Mouse (Mus musculus): ENCODE measurements around the gene Tmem97. TPM values are rescaled to one million over a fixed set of nuclear protein-coding genes. Genes with fewer than 3 reads are reported as not detected.
"Not testable (repeated sequence)": the region's sequence is repeated elsewhere in the genome, so short reads cannot be mapped to it uniquely, and the experiment has no call there.

The Tmem97 gene
- polyA plus RNA-seq (2012; rRNA removed), result 71.8 and 74.3 TPM in 2 replicates

GRCm38 (mm10) chr11:78550168-78551058, at the start of gene Tmem97:
TSS of gene Tmem97 (minus strand) at chr11:78550777.
- under 1% methylated on average over 60 of the region's 60 CpGs for WGBS
- peak; percentile 74 for DNase-seq (ENCODE audit: low read depth, low spot score)

GRCm38 (mm10) chr11:78600051-78600450, 49.5 kb upstream of the Tmem97 start:
- DNase-seq (ENCODE audit: low read depth, low spot score), result no peak
- 73% methylated on average over 4 of the region's 4 CpGs for WGBS

- WGBS, result 50% methylated on average over 3 of the region's 3 CpGs
- no peak for DNase-seq (ENCODE audit: low read depth, low spot score)
Observed at GRCm38 (mm10) chr11:78598763-78599415, 48.3 kb upstream of the Tmem97 start.

GRCm38 (mm10) chr11:78596750-78597149, 46.2 kb upstream of the Tmem97 start:
- DNase-seq (ENCODE audit: low read depth, low spot score), result no peak

- DNase-seq (ENCODE audit: low read depth, low spot score), result no peak
- WGBS, result 54% methylated on average over 2 of the region's 2 CpGs
Observed at GRCm38 (mm10) chr11:78595773-78596172, 45.2 kb upstream of the Tmem97 start.

- 89% methylated on average over 6 of the region's 6 CpGs for WGBS
- no peak for DNase-seq (ENCODE audit: low read depth, low spot score)
Observed at GRCm38 (mm10) chr11:78594271-78594964, 43.8 kb upstream of the Tmem97 start.

GRCm38 (mm10) chr11:78587677-78588076, 37.1 kb upstream of the Tmem97 start:
- 95% methylated on average over 1 of the region's 1 CpGs for WGBS
- not testable (repeated sequence) for DNase-seq (ENCODE audit: low read depth, low spot score)

GRCm38 (mm10) chr11:78586099-78586498, 35.5 kb upstream of the Tmem97 start:
- no peak for DNase-seq (ENCODE audit: low read depth, low spot score)

- 89% methylated on average over 6 of the region's 6 CpGs for WGBS
- DNase-seq (ENCODE audit: low read depth, low spot score), result no peak
Observed at GRCm38 (mm10) chr11:78582848-78583247, 32.3 kb upstream of the Tmem97 start.

- WGBS, result 56% methylated on average over 2 of the region's 2 CpGs
- DNase-seq (ENCODE audit: low read depth, low spot score), result no peak
Observed at GRCm38 (mm10) chr11:78574975-78575374, 24.4 kb upstream of the Tmem97 start.

GRCm38 (mm10) chr11:78574536-78574935, 24.0 kb upstream of the Tmem97 start:
- 89% methylated on average over 3 of the region's 3 CpGs for WGBS
- no peak for DNase-seq (ENCODE audit: low read depth, low spot score)

- 93% methylated on average over 4 of the region's 4 CpGs for WGBS
Observed at GRCm38 (mm10) chr11:78574031-78574430, 23.5 kb upstream of the Tmem97 start.

GRCm38 (mm10) chr11:78571854-78572253, 21.3 kb upstream of the Tmem97 start:
- WGBS, result 88% methylated on average over 6 of the region's 6 CpGs
- DNase-seq (ENCODE audit: low read depth, low spot score), result no peak

More at GRCm38 (mm10) chr11:78574031-78574430, 23.5 kb upstream of the Tmem97 start:
- not testable (repeated sequence) for DNase-seq (ENCODE audit: low read depth, low spot score)

- 96% methylated on average over 8 of the region's 8 CpGs for WGBS
- no peak for DNase-seq (ENCODE audit: low read depth, low spot score)
Observed at GRCm38 (mm10) chr11:78571441-78571840, 20.9 kb upstream of the Tmem97 start.

- DNase-seq (ENCODE audit: low read depth, low spot score), result no peak
- WGBS, result 71% methylated on average over 3 of the region's 3 CpGs
Observed at GRCm38 (mm10) chr11:78569806-78570205, 19.2 kb upstream of the Tmem97 start.

- 88% methylated on average over 10 of the region's 10 CpGs for WGBS
- DNase-seq (ENCODE audit: low read depth, low spot score), result no peak
Observed at GRCm38 (mm10) chr11:78568827-78569226, 18.2 kb upstream of the Tmem97 start.

GRCm38 (mm10) chr11:78567614-78568013, 17.0 kb upstream of the Tmem97 start:
- 90% methylated on average over 6 of the region's 6 CpGs for WGBS
- no peak for DNase-seq (ENCODE audit: low read depth, low spot score)

- 45% methylated on average over 6 of the region's 6 CpGs for WGBS
- no peak for DNase-seq (ENCODE audit: low read depth, low spot score)
Observed at GRCm38 (mm10) chr11:78566775-78567174, 16.2 kb upstream of the Tmem97 start.

- DNase-seq (ENCODE audit: low read depth, low spot score), result no peak
- 10% methylated on average over 4 of the region's 4 CpGs for WGBS
Observed at GRCm38 (mm10) chr11:78560447-78560846, 9.9 kb upstream of the Tmem97 start.

GRCm38 (mm10) chr11:78557241-78557640, 6.7 kb upstream of the Tmem97 start:
- DNase-seq (ENCODE audit: low read depth, low spot score), result no peak

More at GRCm38 (mm10) chr11:78557241-78557640, 6.7 kb upstream of the Tmem97 start:
- 33% methylated on average over 8 of the region's 8 CpGs for WGBS
